Mouse (Mus musculus) heart, embryonic 12.5 days (tissue): ENCODE measurements around the gene Elavl1. TPM values are rescaled to one million over a fixed set of nuclear protein-coding genes. Genes with fewer than 3 reads are reported as not detected.
"Not testable (repeated sequence)": the region's sequence is repeated elsewhere in the genome, so short reads cannot be mapped to it uniquely, and the experiment has no call there.

Source experiments
- ATAC-seq: fragments of 200-750 bp; cut with Nextera tagmentation; 2 replicates; pipeline ENCODE4 v1.8.0; 2017; ENCODE audit warnings: moderate TSS enrichment, moderate library complexity; ENCODE audit not compliant: insufficient number of reproducible peaks, low FRiP score
- H3K27ac ChIP-seq: fragments of 300-500 bp; sonication (generic); 2 replicates; pipeline ENCODE4 v1.5.1; 2016; ENCODE audit warnings: mild to moderate bottlenecking, moderate library complexity; ENCODE audit not compliant: poor library complexity, severe bottlenecking
- H3K27me3 ChIP-seq: fragments of 300-500 bp; sonication (generic); replicated peaks from 2 replicates; pipeline ENCODE4 v1.6.1; 2016; ENCODE audit warnings: mild to moderate bottlenecking, moderate library complexity
- H3K36me3 ChIP-seq: fragments of 300-500 bp; sonication (generic); 2 replicates; pipeline ENCODE4 v1.6.1; 2016; ENCODE audit warnings: mild to moderate bottlenecking, moderate library complexity
- H3K4me1 ChIP-seq: fragments of 300-500 bp; sonication (generic); replicated peaks from 2 replicates; pipeline ENCODE4 v1.6.1; 2016; ENCODE audit warnings: mild to moderate bottlenecking
- H3K4me2 ChIP-seq: fragments of 300-500 bp; sonication (generic); 2 replicates; pipeline ENCODE4 v1.6.1; 2016; ENCODE audit warnings: mild to moderate bottlenecking, moderate library complexity
- H3K4me3 ChIP-seq: fragments of 300-500 bp; sonication (generic); 2 replicates; pipeline ENCODE4 v1.5.1; 2016; ENCODE audit warnings: mild to moderate bottlenecking
- H3K9ac ChIP-seq: fragments of 300-500 bp; sonication (generic); 2 replicates; pipeline ENCODE4 v1.6.1; 2016; ENCODE audit warnings: mild to moderate bottlenecking, moderate library complexity
- H3K9me3 ChIP-seq: fragments of 300-500 bp; sonication (generic); replicated peaks from 2 replicates; pipeline ENCODE4 v1.6.1; 2016; ENCODE audit warnings: mild to moderate bottlenecking, moderate library complexity
- WGBS: fragments of 180-500 bp; shearing (Covaris S2); methylation state at CpG from one replicate; pipeline ENCODE4 v1.1.7; 2016; 5-methylcytosine and 5-hydroxymethylcytosine counted together
- polyA plus RNA-seq: library from polyadenylated mRNA; unstranded; fragments of >200 nt; fragmentation: Nextera tagmentation; extraction: Ambion mirVana; gene quantifications from 2 replicates; pipeline ENCODE4 v1.2.1, GENCODE M21; 2016

Gene Elavl1
- polyA plus RNA-seq, 1 experiment from 2014 or later: 211 TPM

- H3K36me3 ChIP-seq, H3K4me1 ChIP-seq, ATAC-seq, H3K9me3 ChIP-seq, H3K4me2 ChIP-seq, H3K27ac ChIP-seq, H3K4me3 ChIP-seq, H3K9ac ChIP-seq, H3K27me3 ChIP-seq: not testable (repeated sequence)
- WGBS: 89% methylated on average over 6 of the region's 6 CpGs
These were observed 27.3 kb upstream of the Elavl1 start for GRCm38 (mm10) chr8:4352562-4352961.

GRCm38 (mm10) chr8:4350618-4351017 is 25.4 kb upstream of the Elavl1 start:
- H3K4me1 ChIP-seq: peaks cover 4% of the 10 kb centered on the region; the same call in 1 of the 2 replicates
- H3K27ac ChIP-seq: no peak overlapping the region
- H3K9ac ChIP-seq: no peak overlapping the region
- 79% methylated on average over 3 of the region's 3 CpGs for WGBS
- H3K36me3 ChIP-seq: no peaks in the 10 kb centered on the region
- ATAC-seq: no peak
- no peak overlapping the region for H3K4me3 ChIP-seq
- H3K9me3 ChIP-seq: no peaks in the 10 kb centered on the region
- no peaks in the 10 kb centered on the region for H3K27me3 ChIP-seq
- H3K4me2 ChIP-seq: no peak overlapping the region

GRCm38 (mm10) chr8:4349335-4349734 is 24.1 kb upstream of the Elavl1 start:
- Histone ChIP-seq H3K4me3 (no peak overlapping the region), H3K36me3 (no peaks in the 10 kb centered on the region), H3K27me3 (no peaks in the 10 kb centered on the region), H3K4me1 (peaks cover 4% of the 10 kb centered on the region; the same call in 1 of the 2 replicates), H3K4me2 (no peak overlapping the region), H3K9me3 (no peaks in the 10 kb centered on the region), H3K9ac (no peak overlapping the region), H3K27ac (no peak overlapping the region)
- 42% methylated on average over 1 of the region's 1 CpGs for WGBS
- no peak for ATAC-seq

- Histone ChIP-seq H3K27me3 (no peaks in the 10 kb centered on the region), H3K36me3 (no peaks in the 10 kb centered on the region), H3K4me3 (peak overlapping the region; percentile 16; the same call in 1 of the 2 replicates), H3K4me1 (no peaks in the 10 kb centered on the region), H3K9ac (no peak overlapping the region), H3K27ac (no peak overlapping the region), H3K9me3 (no peaks in the 10 kb centered on the region), H3K4me2 (peak overlapping the region; percentile 57)
- no peak for ATAC-seq
- 30% methylated on average over 12 of the region's 12 CpGs for WGBS
These were observed 23.1 kb upstream of the Elavl1 start for GRCm38 (mm10) chr8:4348275-4348674.

GRCm38 (mm10) chr8:4347661-4348060 is 22.4 kb upstream of the Elavl1 start:
- no peaks in the 10 kb centered on the region for H3K9me3 ChIP-seq
- H3K27ac ChIP-seq: no peak overlapping the region
- ATAC-seq: no peak
- H3K36me3 ChIP-seq: no peaks in the 10 kb centered on the region
- no peaks in the 10 kb centered on the region for H3K27me3 ChIP-seq
- H3K4me2 ChIP-seq: peak overlapping the region; percentile 57
- no peak overlapping the region for H3K4me3 ChIP-seq
- H3K9ac ChIP-seq: no peak overlapping the region
- WGBS: 57% methylated on average over 7 of the region's 7 CpGs
- H3K4me1 ChIP-seq: no peaks in the 10 kb centered on the region

GRCm38 (mm10) chr8:4340207-4340606 is 15.0 kb upstream of the Elavl1 start:
- ATAC-seq: no peak
- Histone ChIP-seq H3K9me3 (no peaks in the 10 kb centered on the region), H3K9ac (no peak overlapping the region), H3K27me3 (no peaks in the 10 kb centered on the region), H3K4me2 (no peak overlapping the region), H3K4me1 (no peaks in the 10 kb centered on the region), H3K27ac (no peak overlapping the region), H3K36me3 (peaks cover 45% of the 10 kb centered on the region), H3K4me3 (no peak overlapping the region)
- WGBS: 85% methylated on average over 3 of the region's 3 CpGs

- H3K36me3 ChIP-seq: peaks cover 82% of the 10 kb centered on the region
- no peak overlapping the region for H3K4me2 ChIP-seq
- no peak for ATAC-seq
- H3K9ac ChIP-seq: no peak overlapping the region
- no peaks in the 10 kb centered on the region for H3K4me1 ChIP-seq
- 82% methylated on average over 2 of the region's 2 CpGs for WGBS
- H3K4me3 ChIP-seq: no peak overlapping the region
- no peaks in the 10 kb centered on the region for H3K9me3 ChIP-seq
- no peaks in the 10 kb centered on the region for H3K27me3 ChIP-seq
- no peak overlapping the region for H3K27ac ChIP-seq
These were observed 10.5 kb upstream of the Elavl1 start for GRCm38 (mm10) chr8:4335678-4336077.

- H3K9ac ChIP-seq: no peak overlapping the region
These were observed 8.8 kb upstream of the Elavl1 start for GRCm38 (mm10) chr8:4333966-4334365.

GRCm38 (mm10) chr8:4329000-4329399 is 3.8 kb upstream of the Elavl1 start:
- no peak overlapping the region for H3K9ac ChIP-seq
- no peak overlapping the region for H3K4me3 ChIP-seq
- no peaks in the 10 kb centered on the region for H3K9me3 ChIP-seq
- 87% methylated on average over 5 of the region's 5 CpGs for WGBS
- H3K27ac ChIP-seq: no peak overlapping the region
- peaks cover 5% of the 10 kb centered on the region for H3K4me1 ChIP-seq
- H3K27me3 ChIP-seq: no peaks in the 10 kb centered on the region
- H3K36me3 ChIP-seq: peaks cover 56% of the 10 kb centered on the region
- ATAC-seq: no peak
- H3K4me2 ChIP-seq: no peak overlapping the region

More at GRCm38 (mm10) chr8:4333966-4334365, 8.8 kb upstream of the Elavl1 start:
- Histone ChIP-seq H3K27me3 (no peaks in the 10 kb centered on the region), H3K4me1 (no peaks in the 10 kb centered on the region), H3K4me3 (no peak overlapping the region), H3K27ac (no peak overlapping the region), H3K4me2 (no peak overlapping the region), H3K9me3 (no peaks in the 10 kb centered on the region), H3K36me3 (peaks cover 87% of the 10 kb centered on the region)
- 100% methylated on average over 1 of the region's 1 CpGs for WGBS
- ATAC-seq: no peak

- WGBS: 37% methylated on average over 7 of the region's 7 CpGs
- no peak for ATAC-seq
- H3K27me3 ChIP-seq: no peaks in the 10 kb centered on the region
- peak overlapping the region; percentile 80 for H3K4me2 ChIP-seq
- H3K4me3 ChIP-seq: peak overlapping the region; percentile 84
- peak overlapping the region; percentile 74 for H3K9ac ChIP-seq
- H3K9me3 ChIP-seq: no peaks in the 10 kb centered on the region
- H3K27ac ChIP-seq: 0 out of 2 replicates have a peak overlapping the region, but pooled peaks have one; percentile 87
- H3K4me1 ChIP-seq: peaks cover 36% of the 10 kb centered on the region
- H3K36me3 ChIP-seq: peaks cover 46% of the 10 kb centered on the region
These were observed 481 bp upstream of the Elavl1 start for GRCm38 (mm10) chr8:4325751-4326036.

- Histone ChIP-seq H3K27me3 (no peaks in the 10 kb centered on the region), H3K36me3 (peaks cover 49% of the 10 kb centered on the region), H3K4me3 (peak overlapping the region; percentile 84), H3K4me1 (peaks cover 45% of the 10 kb centered on the region), H3K9me3 (no peaks in the 10 kb centered on the region), H3K9ac (peak overlapping the region; percentile 97), H3K27ac (peak overlapping the region; percentile 87), H3K4me2 (peak overlapping the region; percentile 91)
- 0% methylated on average over 42 of the region's 42 CpGs for WGBS
- peak; percentile 76 for ATAC-seq
These were observed 688 bp downstream of the Elavl1 start for GRCm38 (mm10) chr8:4324525-4324924.

GRCm38 (mm10) chr8:4323917-4324316 is 1.3 kb downstream of the Elavl1 start:
- Histone ChIP-seq H3K9me3 (no peaks in the 10 kb centered on the region), H3K36me3 (peaks cover 44% of the 10 kb centered on the region), H3K27ac (no peak overlapping the region), H3K4me2 (peak overlapping the region; percentile 91), H3K4me1 (peaks cover 49% of the 10 kb centered on the region), H3K27me3 (no peaks in the 10 kb centered on the region), H3K4me3 (peak overlapping the region; percentile 84), H3K9ac (peak overlapping the region; percentile 97)
- under 1% methylated on average over 6 of the region's 6 CpGs for WGBS
- no peak for ATAC-seq
